Mouse (Mus musculus) CD8-positive naive resting alpha-beta T cell, adult 2 months (primary cell): ENCODE results near the gene Stxbp5l.
"Not testable (repeated sequence)": the region's sequence is repeated elsewhere in the genome, so short reads cannot be mapped to it uniquely, and the experiment has no call there.

ENCODE experiments used
- DNase-seq, 2 experiments: peaks; one replicate each; pipeline ENCODE4 v3.0.0; 2022; ENCODE audit warnings: low read depth in 2 of 2, low spot score in 2 of 2

Gene Stxbp5l

GRCm38 (mm10) chr16:37384821-37385344 lies at the start of gene Stxbp5l:
Gene Stxbp5l (minus strand): TSS chr16:37384962.
- DNase-seq: no peak

GRCm38 (mm10) chr16:37433418-37434204 lies 48.8 kb upstream of the Stxbp5l start:
- DNase-seq: no peak

- no peak for DNase-seq
Observed at GRCm38 (mm10) chr16:37425434-37425833, 40.7 kb upstream of the Stxbp5l start.

- no peak for DNase-seq
Observed at GRCm38 (mm10) chr16:37422874-37423273, 38.1 kb upstream of the Stxbp5l start.

- DNase-seq: no peak
Observed at GRCm38 (mm10) chr16:37421851-37422250, 37.1 kb upstream of the Stxbp5l start.

- no peak for DNase-seq
Observed at GRCm38 (mm10) chr16:37420512-37420911, 35.8 kb upstream of the Stxbp5l start.

GRCm38 (mm10) chr16:37405536-37405935 lies 20.8 kb upstream of the Stxbp5l start:
- DNase-seq: no peak

- DNase-seq: no peak
Observed at GRCm38 (mm10) chr16:37404922-37405321, 20.2 kb upstream of the Stxbp5l start.

- no peak for DNase-seq
Observed at GRCm38 (mm10) chr16:37389964-37390363, 5.2 kb upstream of the Stxbp5l start.

GRCm38 (mm10) chr16:37389201-37389905 lies 4.6 kb upstream of the Stxbp5l start:
- no peak for DNase-seq

- no peak for DNase-seq
Observed at GRCm38 (mm10) chr16:37384369-37384768, 393 bp downstream of the Stxbp5l start.

- no peak for DNase-seq
Observed at GRCm38 (mm10) chr16:37383426-37383825, 1.3 kb downstream of the Stxbp5l start.

GRCm38 (mm10) chr16:37372716-37373115 lies 12.0 kb downstream of the Stxbp5l start:
- DNase-seq: no peak

GRCm38 (mm10) chr16:37367426-37367825 lies 17.3 kb downstream of the Stxbp5l start:
- no peak for DNase-seq

GRCm38 (mm10) chr16:37363958-37364357 lies 20.8 kb downstream of the Stxbp5l start:
- DNase-seq: no peak

- no peak for DNase-seq
Observed at GRCm38 (mm10) chr16:37355621-37356020, 29.1 kb downstream of the Stxbp5l start.

- no peak for DNase-seq
Observed at GRCm38 (mm10) chr16:37347092-37347491, 37.7 kb downstream of the Stxbp5l start.

- no peak for DNase-seq
Observed at GRCm38 (mm10) chr16:37344960-37345359, 39.8 kb downstream of the Stxbp5l start.

- not testable (repeated sequence) for DNase-seq
Observed at GRCm38 (mm10) chr16:37341446-37341845, 43.3 kb downstream of the Stxbp5l start.

- DNase-seq: no peak
Observed at GRCm38 (mm10) chr16:37338177-37338576, 46.6 kb downstream of the Stxbp5l start.

- DNase-seq: no peak
Observed at GRCm38 (mm10) chr16:37337529-37337928, 47.2 kb downstream of the Stxbp5l start.

- no peak for DNase-seq
Observed at GRCm38 (mm10) chr16:37304441-37304840, 80.3 kb downstream of the Stxbp5l start.
